Comparison of ENCODE assay signal across 7 mouse cellular contexts in the genomic region with DNA sequence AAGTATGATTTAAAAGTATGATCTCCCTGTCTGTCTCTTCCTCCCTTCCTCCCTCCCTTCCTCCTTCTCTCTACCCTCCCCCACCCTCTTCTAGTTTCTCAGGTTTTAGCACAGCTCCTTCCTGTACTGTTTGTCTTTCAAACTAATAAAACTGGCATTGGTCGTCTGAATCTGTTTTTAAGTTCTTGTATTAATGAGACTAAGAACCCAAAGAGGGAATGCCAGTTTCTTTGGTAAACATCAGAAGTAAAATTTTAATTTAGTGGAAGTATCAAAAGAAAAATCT. TPM values are rescaled to one million over a fixed set of nuclear protein-coding genes. Genes with fewer than 3 reads are reported as not detected.
DNase-seq lines count a peak whose midpoint lies in the region; ATAC-seq and TF ChIP-seq lines count a peak whose summit lies in the region.

No protein-coding gene starts in this region.

- WGBS in limb, embryonic 14.5 days = 0% methylated on average over 1 of the region's 1 CpGs
- 0% methylated on average over 1 of the region's 1 CpGs for WGBS in stomach, embryonic 16.5 days

- H3K4me2 ChIP-seq in limb, embryonic 14.5 days (replicated peaks; ENCODE audit: low read depth, low read length, severe bottlenecking) = peak overlapping the region; percentile 80
- peak overlapping the region; percentile 73 for H3K4me2 ChIP-seq in stomach, embryonic 16.5 days (ENCODE audit: low read depth, low read length)

- DNase-seq in limb, embryonic 14.5 days (ENCODE audit: low spot score) = no peak
- no peak for DNase-seq in frontal cortex, adult 2 months (ENCODE audit: extremely low spot score in 1 of 2, low spot score in 1 of 2)
- DNase-seq in urinary bladder, postnatal 14 days (ENCODE audit: low spot score) = no peak

- peak overlapping the region; percentile 50 for H3K9ac ChIP-seq in limb, embryonic 14.5 days (ENCODE audit: low read depth, low read length, severe bottlenecking)
- H3K9ac ChIP-seq in stomach, embryonic 16.5 days (ENCODE audit: low read length) = peak overlapping the region; percentile 70

- H3K4me3 ChIP-seq in megakaryocyte, embryonic 14.5 days (replicated peaks) = peak overlapping the region; percentile 90
- peak overlapping the region; percentile 29 for H3K4me3 ChIP-seq in embryonic fibroblast, embryonic 13.5 days (ENCODE audit: insufficient read depth, low read length)
- peak overlapping the region; percentile 45 for H3K4me3 ChIP-seq in limb, embryonic 14.5 days (replicated peaks; ENCODE audit: low read length)
- H3K4me3 ChIP-seq in stomach, embryonic 16.5 days (replicated peaks; ENCODE audit: low read length) = peak overlapping the region; percentile 44

- H3K4me1 ChIP-seq in megakaryocyte, embryonic 14.5 days = peaks cover 68% of the 10 kb centered on the region
- H3K4me1 ChIP-seq in embryonic fibroblast, embryonic 13.5 days (ENCODE audit: control insufficient read depth, insufficient read depth, low read length) = peaks cover 3% of the 10 kb centered on the region
- peaks cover 20% of the 10 kb centered on the region for H3K4me1 ChIP-seq in limb, embryonic 14.5 days (ENCODE audit: control insufficient read depth, insufficient read depth, low read length)
- peaks cover 26% of the 10 kb centered on the region for H3K4me1 ChIP-seq in stomach, embryonic 16.5 days (ENCODE audit: control insufficient read depth, insufficient read depth, low read length)

- no peak for ATAC-seq in megakaryocyte, adult 5-6 weeks (ENCODE audit: poor library complexity, severe bottlenecking)
- no peak for ATAC-seq in limb, embryonic 14.5 days (ENCODE audit: low FRiP score, low read depth)
- ATAC-seq in stomach, embryonic 16.5 days (ENCODE audit: insufficient read depth, low FRiP score) = no peak

- H3K36me3 ChIP-seq in megakaryocyte, embryonic 14.5 days (replicated peaks; ENCODE audit: low read length) = no peaks in the 10 kb centered on the region
- no peaks in the 10 kb centered on the region for H3K36me3 ChIP-seq in limb, embryonic 14.5 days (ENCODE audit: control insufficient read depth, insufficient read depth, low read length)
- no peaks in the 10 kb centered on the region for H3K36me3 ChIP-seq in stomach, embryonic 16.5 days (ENCODE audit: control insufficient read depth, insufficient read depth, low read length)

- H3K27ac ChIP-seq in embryonic fibroblast, embryonic 13.5 days (ENCODE audit: insufficient read depth, low read length) = peak overlapping the region; percentile 94
- peak overlapping the region; percentile 90 for H3K27ac ChIP-seq in limb, embryonic 14.5 days (replicated peaks; ENCODE audit: low read depth, low read length)
- peak overlapping the region; percentile 96 for H3K27ac ChIP-seq in stomach, embryonic 16.5 days (ENCODE audit: low read length)

- H3K27me3 ChIP-seq in megakaryocyte, embryonic 14.5 days (replicated peaks) = no peaks in the 10 kb centered on the region
- H3K27me3 ChIP-seq in limb, embryonic 14.5 days (ENCODE audit: control insufficient read depth, insufficient read depth, low read length) = no peaks in the 10 kb centered on the region
- no peaks in the 10 kb centered on the region for H3K27me3 ChIP-seq in stomach, embryonic 16.5 days (ENCODE audit: control insufficient read depth, insufficient read depth, low read length)

- TF ChIP-seq POLR2A in embryonic fibroblast, embryonic 13.5 days (IDR thresholded peaks at IDR 0.05; ENCODE audit: low read depth, low read length) = no peak
- no peak for TF ChIP-seq POLR2A in limb, embryonic 14.5 days (IDR thresholded peaks at IDR 0.05; ENCODE audit: borderline replicate concordance, extremely low read depth, insufficient read depth, insufficient read length)

- no peaks in the 10 kb centered on the region for H3K9me3 ChIP-seq in megakaryocyte, embryonic 14.5 days
- H3K9me3 ChIP-seq in limb, embryonic 14.5 days (ENCODE audit: control insufficient read depth, low read length) = no peaks in the 10 kb centered on the region
- no peaks in the 10 kb centered on the region for H3K9me3 ChIP-seq in stomach, embryonic 16.5 days (replicated peaks; ENCODE audit: control insufficient read depth, low read length)

- TF ChIP-seq CTCF in embryonic fibroblast, embryonic 13.5 days (IDR thresholded peaks at IDR 0.05; ENCODE audit: borderline replicate concordance, insufficient read depth, low read length) = no peak

RNA-seq across cellular contexts. Expression of a gene that starts 5.5 kb away (rescaled TPM):
- 16.4 and 20.4 TPM in 2 replicates for polyA plus RNA-seq in megakaryocyte, embryonic 14.5 days (2012; ENCODE audit: insufficient read depth, low replicate concordance)
- total RNA-seq in megakaryocyte, adult 5-6 weeks (2015) = 655 and 672 TPM in 2 replicates
- 1,182 and 1,443 TPM in 2 replicates for total RNA-seq in megakaryocyte, adult 5-6 weeks (2017)
- polyA plus RNA-seq in embryonic fibroblast, embryonic 13.5 days (2011; ENCODE audit: insufficient read length, low read depth, missing spikeins) = 3.7 and 6.8 TPM in 2 replicates
- 9.4 and 9.8 TPM in 2 replicates for polyA plus RNA-seq in limb, embryonic 14.5 days (2012; rRNA removed)
- 95.5 and 101 TPM in 2 replicates for polyA plus RNA-seq in limb, embryonic 14.5 days (2014; fragmentation: Nextera tagmentation; extraction: Ambion mirVana)
- polyA plus RNA-seq in stomach, embryonic 16.5 days (2015; fragmentation: Nextera tagmentation; extraction: Ambion mirVana) = 60.7 and 86.3 TPM in 2 replicates
- polyA plus RNA-seq in frontal cortex, adult 2 months (2012; rRNA removed) = 3.4 and 4.3 TPM in 2 replicates

RNA-seq across cellular contexts. Expression of a gene that starts 11.3 kb away (rescaled TPM):
- polyA plus RNA-seq in megakaryocyte, embryonic 14.5 days (2012; ENCODE audit: insufficient read depth, low replicate concordance) = 4.6 and 5.9 TPM in 2 replicates
- total RNA-seq in megakaryocyte, adult 5-6 weeks (2015) = 150 and 159 TPM in 2 replicates
- total RNA-seq in megakaryocyte, adult 5-6 weeks (2017) = 86.3 and 96.3 TPM in 2 replicates
- polyA plus RNA-seq in embryonic fibroblast, embryonic 13.5 days (2011; ENCODE audit: insufficient read length, low read depth, missing spikeins) = 2.4 and 5.1 TPM in 2 replicates
- polyA plus RNA-seq in limb, embryonic 14.5 days (2012; rRNA removed) = 30.0 and 33.8 TPM in 2 replicates
- polyA plus RNA-seq in limb, embryonic 14.5 days (2014; fragmentation: Nextera tagmentation; extraction: Ambion mirVana) = 6.8 and 10.4 TPM in 2 replicates
- polyA plus RNA-seq in stomach, embryonic 16.5 days (2015; fragmentation: Nextera tagmentation; extraction: Ambion mirVana) = 6.3 and 6.5 TPM in 2 replicates
- polyA plus RNA-seq in frontal cortex, adult 2 months (2012; rRNA removed) = 2.8 and 3.4 TPM in 2 replicates

RNA-seq across cellular contexts. Expression of a gene that starts 12.7 kb away (rescaled TPM):
- 9.6 TPM in 1 of 2 replicates, not detected in the other for polyA plus RNA-seq in megakaryocyte, embryonic 14.5 days (2012; ENCODE audit: insufficient read depth, low replicate concordance)
- 3.2 and 3.6 TPM in 2 replicates for total RNA-seq in megakaryocyte, adult 5-6 weeks (2015)
- total RNA-seq in megakaryocyte, adult 5-6 weeks (2017) = 93.7 and 99.2 TPM in 2 replicates
- 2.9 and 3.0 TPM in 2 replicates for polyA plus RNA-seq in embryonic fibroblast, embryonic 13.5 days (2011; ENCODE audit: insufficient read length, low read depth, missing spikeins)
- 6.1 and 13.9 TPM in 2 replicates for polyA plus RNA-seq in limb, embryonic 14.5 days (2012; rRNA removed)
- polyA plus RNA-seq in limb, embryonic 14.5 days (2014; fragmentation: Nextera tagmentation; extraction: Ambion mirVana) = 1.2 and 5.3 TPM in 2 replicates
- polyA plus RNA-seq in stomach, embryonic 16.5 days (2015; fragmentation: Nextera tagmentation; extraction: Ambion mirVana) = 2.5 TPM in 2 replicates
- 1.6 and 1.9 TPM in 2 replicates for polyA plus RNA-seq in frontal cortex, adult 2 months (2012; rRNA removed)

RNA-seq across cellular contexts. Expression of a gene that starts 12.9 kb away (rescaled TPM):
- polyA plus RNA-seq in megakaryocyte, embryonic 14.5 days (2012; ENCODE audit: insufficient read depth, low replicate concordance) = 7.6 and 73.0 TPM in 2 replicates
- 449 and 490 TPM in 2 replicates for total RNA-seq in megakaryocyte, adult 5-6 weeks (2015)
- 736 and 744 TPM in 2 replicates for total RNA-seq in megakaryocyte, adult 5-6 weeks (2017)
- 5.7 and 6.4 TPM in 2 replicates for polyA plus RNA-seq in embryonic fibroblast, embryonic 13.5 days (2011; ENCODE audit: insufficient read length, low read depth, missing spikeins)
- 17.8 and 25.9 TPM in 2 replicates for polyA plus RNA-seq in limb, embryonic 14.5 days (2012; rRNA removed)
- 5.3 and 8.5 TPM in 2 replicates for polyA plus RNA-seq in limb, embryonic 14.5 days (2014; fragmentation: Nextera tagmentation; extraction: Ambion mirVana)
- 1.7 and 3.0 TPM in 2 replicates for polyA plus RNA-seq in stomach, embryonic 16.5 days (2015; fragmentation: Nextera tagmentation; extraction: Ambion mirVana)
- polyA plus RNA-seq in frontal cortex, adult 2 months (2012; rRNA removed) = 0.80 and 1.6 TPM in 2 replicates

RNA-seq across cellular contexts. Expression of a gene that starts 15.7 kb away (rescaled TPM):
- 16.8 and 28.8 TPM in 2 replicates for polyA plus RNA-seq in megakaryocyte, embryonic 14.5 days (2012; ENCODE audit: insufficient read depth, low replicate concordance)
- total RNA-seq in megakaryocyte, adult 5-6 weeks (2015) = 325 and 384 TPM in 2 replicates
- total RNA-seq in megakaryocyte, adult 5-6 weeks (2017) = 1,715 and 1,721 TPM in 2 replicates
- 12.6 and 22.6 TPM in 2 replicates for polyA plus RNA-seq in embryonic fibroblast, embryonic 13.5 days (2011; ENCODE audit: insufficient read length, low read depth, missing spikeins)
- polyA plus RNA-seq in limb, embryonic 14.5 days (2012; rRNA removed) = 38.9 and 60.8 TPM in 2 replicates
- 6.9 and 10.0 TPM in 2 replicates for polyA plus RNA-seq in limb, embryonic 14.5 days (2014; fragmentation: Nextera tagmentation; extraction: Ambion mirVana)
- 16.8 and 17.5 TPM in 2 replicates for polyA plus RNA-seq in stomach, embryonic 16.5 days (2015; fragmentation: Nextera tagmentation; extraction: Ambion mirVana)
- polyA plus RNA-seq in frontal cortex, adult 2 months (2012; rRNA removed) = 9.7 and 10.4 TPM in 2 replicates

Comparison
In these comparisons a context has a peak if more than half of its experiments do, and no peak if none do; other contexts are left out.
1. H3K4me3 ChIP-seq: peak in every context shown above with its lines; median percentile 90 in megakaryocyte, embryonic 14.5 days; 45 in limb, embryonic 14.5 days; 44 in stomach, embryonic 16.5 days; 29 in embryonic fibroblast, embryonic 13.5 days.